Mouse (Mus musculus) bone marrow macrophage, adult 2 months (primary cell): ENCODE measurements around the gene Frmd4a.

Experiments
- CTCF ChIP-seq: IDR thresholded peaks from 2 replicates; pipeline ENCODE4 v1.5.1; 2012; ENCODE audit warnings: low read depth, mild to moderate bottlenecking, low read length, moderate library complexity
- POLR2A ChIP-seq: IDR thresholded peaks from 2 replicates; pipeline ENCODE4 v1.6.1; 2012; ENCODE audit warnings: mild to moderate bottlenecking, low read depth, low read length, borderline replicate concordance

DNA sequence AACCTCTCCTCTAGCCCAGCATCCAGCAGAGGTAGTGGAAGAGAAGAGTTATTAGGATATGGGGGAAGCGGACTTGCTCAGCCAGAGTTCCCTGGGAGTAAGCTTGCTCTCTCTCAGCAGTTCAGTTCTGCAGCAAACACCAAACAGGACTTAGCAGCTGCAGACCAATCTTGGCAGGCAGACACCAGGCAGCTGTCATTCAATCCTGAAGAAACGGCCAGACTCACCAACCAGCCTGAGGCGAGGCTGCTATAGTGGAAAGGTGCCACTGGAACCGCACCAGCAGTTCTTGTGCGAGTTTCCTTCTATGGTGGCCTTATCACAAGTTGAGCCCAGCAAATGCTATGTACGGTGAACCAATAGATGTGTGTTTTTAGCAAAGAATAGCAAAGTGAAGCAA is 406.4 kb downstream of the Frmd4a start:
- TF ChIP-seq CTCF (no peak), POLR2A (no peak)
